In genomic region chr17:10432525-10433180, GRCm38 (mm10) we compare ENCODE assay signal across 23 mouse cellular contexts.
"Had no signal": no experiment of that assay in that cellular context is flagged by ENCODE, and none has a peak within 500 bp of the region (broad histone marks: within the 10 kb centered on the region; RNA-seq: fewer than 3 reads in every experiment).

No protein-coding gene starts in this region.

- H3K4me1 ChIP-seq: limb, embryonic 12.5 days; limb, embryonic 15.5 days; liver, embryonic 13.5 days; neural tube, embryonic 12.5 days; stomach, embryonic 15.5 days had no signal

- H3K4me3 ChIP-seq: layer of hippocampus, adult 2 months; left cerebral cortex, adult 2 months; limb, embryonic 12.5 days; limb, embryonic 15.5 days; liver, embryonic 13.5 days; neural tube, embryonic 12.5 days; neural tube, embryonic 15.5 days; stomach, embryonic 15.5 days had no signal

- H3K27ac ChIP-seq: kidney, postnatal 0 days; layer of hippocampus, adult 2 months; left cerebral cortex, adult 2 months; limb, embryonic 12.5 days; limb, embryonic 15.5 days; liver, embryonic 13.5 days; neural tube, embryonic 12.5 days; neural tube, embryonic 15.5 days; stomach, embryonic 15.5 days had no signal

- H3K9ac ChIP-seq: limb, embryonic 12.5 days; limb, embryonic 15.5 days; liver, embryonic 13.5 days; neural tube, embryonic 12.5 days; neural tube, embryonic 15.5 days; stomach, embryonic 15.5 days had no signal

- H3K9me3 ChIP-seq: limb, embryonic 12.5 days; limb, embryonic 15.5 days; liver, embryonic 13.5 days; neural tube, embryonic 12.5 days; neural tube, embryonic 15.5 days; stomach, embryonic 15.5 days had no signal

- DNase-seq: kidney, adult 9 months; kidney, postnatal 25 days; layer of hippocampus, adult 9-11 months; left cerebral cortex, postnatal 4 days; liver, embryonic 13.5 days; lung, adult 2 months; lung, postnatal 14 days; lung, postnatal 4 days; midbrain, embryonic 14.5 days; retina, postnatal 1 day; right cerebral cortex, postnatal 25 days; spleen, adult 18-20 months; thymus, adult 2 months; thymus, postnatal 14 days; thymus, postnatal 4 days had no signal

- H3K36me3 ChIP-seq: limb, embryonic 12.5 days; limb, embryonic 15.5 days; liver, embryonic 13.5 days; neural tube, embryonic 12.5 days; neural tube, embryonic 15.5 days; stomach, embryonic 15.5 days had no signal
